Comparison of ENCODE assay signal across 18 mouse cellular contexts in genomic region chr5:25096431-25096830, GRCm38 (mm10). TPM values are rescaled to one million over a fixed set of nuclear protein-coding genes. Genes with fewer than 3 reads are reported as not detected.
DNase-seq lines count a peak whose midpoint lies in the region; ATAC-seq lines count a peak whose summit lies in the region.
"Had no signal": no experiment of that assay in that cellular context is flagged by ENCODE, and none has a peak within 500 bp of the region (broad histone marks: within the 10 kb centered on the region; RNA-seq: fewer than 3 reads in every experiment).

No protein-coding gene starts in this region.

- H3K4me1 ChIP-seq in megakaryocyte, embryonic 14.5 days = peaks cover 31% of the 10 kb centered on the region

- intact Hi-C loops in left cerebral cortex, postnatal 14 days (cut with DNase I) = no loop called here

- peak; percentile 78 to 85 for DNase-seq in adrenal gland, postnatal 36 days
- DNase-seq in gastrocnemius, postnatal 25 days = peak; percentile 77
- peak; percentile 82 for DNase-seq in skeletal muscle tissue, adult 2 months (ENCODE audit: low read depth, low spot score)
- no peak for DNase-seq in left cerebral cortex, postnatal 14 days (ENCODE audit: low spot score in 2 of 2)
- DNase-seq in frontal cortex, adult 2 months (ENCODE audit: extremely low spot score in 1 of 2, low spot score in 1 of 2) = no peak
- DNase-seq: cerebellum, postnatal 10 days; embryo, embryonic 11 days; thymus, postnatal 14 days had no signal

- H3K9me3 ChIP-seq in megakaryocyte, embryonic 14.5 days = peaks cover 8% of the 10 kb centered on the region; the same call in 1 of the 2 replicates
- H3K9me3 ChIP-seq: embryonic facial prominence, embryonic 15.5 days; forebrain, embryonic 12.5 days; G1E; hindbrain, embryonic 13.5 days; kidney, embryonic 15.5 days; stomach, embryonic 15.5 days had no signal

- peaks cover 65% of the 10 kb centered on the region for H3K27me3 ChIP-seq in megakaryocyte, embryonic 14.5 days (replicated peaks)

- peak overlapping the region; percentile 8 for H3K4me3 ChIP-seq in megakaryocyte, embryonic 14.5 days (replicated peaks)
- H3K4me3 ChIP-seq: embryonic facial prominence, embryonic 15.5 days; forebrain, embryonic 12.5 days; hindbrain, embryonic 13.5 days; kidney, embryonic 15.5 days; left cerebral cortex, adult 2 months; stomach, embryonic 15.5 days had no signal

- no peak for ATAC-seq in megakaryocyte, adult 5-6 weeks (ENCODE audit: poor library complexity, severe bottlenecking)
- ATAC-seq: midbrain, embryonic 16.5 days had no signal

- H3K36me3 ChIP-seq in megakaryocyte, embryonic 14.5 days (replicated peaks; ENCODE audit: low read length) = no peaks in the 10 kb centered on the region
- H3K36me3 ChIP-seq: embryonic facial prominence, embryonic 15.5 days; forebrain, embryonic 12.5 days; G1E; hindbrain, embryonic 13.5 days; kidney, embryonic 15.5 days; stomach, embryonic 15.5 days had no signal

RNA-seq across cellular contexts. Expression of gene Prkag2, which starts 4.0 kb away (rescaled TPM):
- 1.1 TPM in 1 of 2 replicates, not detected in the other for polyA plus RNA-seq in megakaryocyte, embryonic 14.5 days (2012; ENCODE audit: insufficient read depth, low replicate concordance)
- total RNA-seq in megakaryocyte, adult 5-6 weeks (2015) = 37.2 and 46.0 TPM in 2 replicates
- total RNA-seq in megakaryocyte, adult 5-6 weeks (2017) = 45.6 and 48.1 TPM in 2 replicates
- 10 to 100 TPM; 36.8 to 42.7 TPM for total RNA-seq in adrenal gland, postnatal 36 days (2021)
- total RNA-seq in gastrocnemius, postnatal 25 days (2021) = 10 to 100 TPM in 1 of 2 experiments, 1 to 10 TPM in 1; 9.4 to 20.5 TPM
- total RNA-seq in left cerebral cortex, postnatal 14 days (2021) = 100 to 1,000 TPM in 1 of 2 experiments, 10 to 100 TPM in 1; 99.4 to 104 TPM
- 109 and 121 TPM in 2 replicates for polyA plus RNA-seq in frontal cortex, adult 2 months (2012; rRNA removed)
- total RNA-seq: G1E had no signal
- polyA plus RNA-seq: G1E had no signal

Comparison
In these comparisons a context has a peak if more than half of its experiments do, and no peak if none do; other contexts are left out.
1. DNase-seq: peak in adrenal gland, postnatal 36 days (2 of 2), gastrocnemius, postnatal 25 days (single experiment) and skeletal muscle tissue, adult 2 months (single experiment); none in left cerebral cortex, postnatal 14 days (0 of 2) and frontal cortex, adult 2 months (0 of 2).